Mouse (Mus musculus) limb, embryonic 14.5 days (tissue): ENCODE data around the gene Mns1. TPM values are rescaled to one million over a fixed set of nuclear protein-coding genes. Genes with fewer than 3 reads are reported as not detected.
A peak's percentile ranks its signal among the peaks of the same experiment; 100 is the strongest.

Experiments
- ATAC-seq: fragments of 200-750 bp; cut with Nextera tagmentation; 2 replicates; pipeline ENCODE4 v1.8.0; 2017; ENCODE audit warnings: low read depth, moderate number of reproducible peaks, moderate TSS enrichment; ENCODE audit not compliant: low FRiP score
- DNase-seq: peaks from one replicate; pipeline ENCODE4 v3.0.0-alpha.2; 2015; ENCODE audit warnings: low spot score
- H3K27ac ChIP-seq: fragments of 300-500 bp; sonication (generic); replicated peaks from 2 replicates; pipeline ENCODE4 v1.5.1; 2014; ENCODE audit warnings: low read depth, mild to moderate bottlenecking, low read length, moderate library complexity, mixed read lengths
- H3K27me3 ChIP-seq: fragments of 300-500 bp; sonication (generic); 2 replicates; pipeline ENCODE4 v1.6.1; 2014; ENCODE audit warnings: low read length, mixed read lengths; ENCODE audit not compliant: control insufficient read depth, insufficient read depth
- H3K36me3 ChIP-seq: fragments of 300-500 bp; sonication (generic); 2 replicates; pipeline ENCODE4 v1.6.1; 2014; ENCODE audit warnings: mild to moderate bottlenecking, low read length, moderate library complexity, mixed read lengths; ENCODE audit not compliant: control insufficient read depth, insufficient read depth
- H3K4me1 ChIP-seq: fragments of 300-500 bp; sonication (generic); 2 replicates; pipeline ENCODE4 v1.6.1; 2014; ENCODE audit warnings: antibody characterized with exemption, low read length, mixed read lengths; ENCODE audit not compliant: control insufficient read depth, insufficient read depth
- H3K4me2 ChIP-seq: fragments of 300-500 bp; sonication (generic); replicated peaks from 2 replicates; pipeline ENCODE4 v1.6.1; 2014; ENCODE audit warnings: low read depth, mild to moderate bottlenecking, low read length, moderate library complexity; ENCODE audit not compliant: severe bottlenecking
- H3K4me3 ChIP-seq: fragments of 300-500 bp; sonication (generic); replicated peaks from 2 replicates; pipeline ENCODE4 v1.5.1; 2014; ENCODE audit warnings: low read length
- H3K9ac ChIP-seq: fragments of 300-500 bp; sonication (generic); 2 replicates; pipeline ENCODE4 v1.6.1; 2014; ENCODE audit warnings: mild to moderate bottlenecking, low read depth, low read length, moderate library complexity; ENCODE audit not compliant: severe bottlenecking
- H3K9me3 ChIP-seq: fragments of 300-500 bp; sonication (generic); 2 replicates; pipeline ENCODE4 v1.6.1; 2016; ENCODE audit warnings: low read length; ENCODE audit not compliant: control insufficient read depth
- POLR2A ChIP-seq: fragments of 200-500 bp; IDR thresholded peaks from 2 replicates; pipeline ENCODE4 v1.8.0; 2012; ENCODE audit warnings: inconsistent platforms, mild to moderate bottlenecking, moderate library complexity, borderline replicate concordance; ENCODE audit not compliant: insufficient read depth, insufficient read length; ENCODE audit errors: extremely low read depth
- WGBS: fragments of 180-500 bp; shearing (Covaris S2); extraction: QIAGEN DNeasy Blood & Tissue Kit; methylation state at CpG from one replicate; pipeline ENCODE4 v1.1.7; 2014; 5-methylcytosine and 5-hydroxymethylcytosine counted together
- polyA plus RNA-seq, 2 experiments: library from polyadenylated mRNA; depleted of rRNA in 1 of 2; stranded (reverse) in 1 of 2; unstranded in 1 of 2; fragments of >200 nt; fragmentation: Nextera tagmentation in 1 of 2; extraction: Ambion mirVana in 1 of 2; gene quantifications; 2 replicates each; pipeline versions ENCODE4 v1.2.1 to v1.2.3; 2012 to 2014

Mns1 gene
- polyA plus RNA-seq (2012; rRNA removed) (6.9 and 15.4 TPM in 2 replicates), polyA plus RNA-seq (2014; fragmentation: Nextera tagmentation; extraction: Ambion mirVana) (22.5 and 23.1 TPM in 2 replicates)

GRCm38 (mm10) chr9:72437822-72438701 lies at the start of gene Mns1:
Gene Mns1, plus strand, starts transcription at chr9:72438011.
- Histone ChIP-seq H3K4me2 (peak within 1 kb of the TSS; percentile 78), H3K9ac (peak within 1 kb of the TSS; percentile 61), H3K36me3 (no peaks in the 10 kb centered on the region), H3K27me3 (no peaks in the 10 kb centered on the region), H3K4me1 (0 out of 2 replicates have a peak, but pooled peaks cover 7% of the 10 kb centered on the region), H3K4me3 (peak within 1 kb of the TSS; percentile 58), H3K9me3 (no peaks in the 10 kb centered on the region), H3K27ac (0 out of 2 replicates have a peak within 1 kb of the TSS, but pooled peaks have one; percentile 39)
- DNase-seq, result peak; percentile 95
- WGBS, result 3% methylated on average over 43 of the region's 43 CpGs
- peak; percentile 98 for ATAC-seq
- peak; percentile 62; the same call in 1 of the 2 replicates for TF ChIP-seq POLR2A

GRCm38 (mm10) chr9:72388934-72389333 lies 48.9 kb upstream of the Mns1 start:
- H3K4me1 ChIP-seq, result 0 out of 2 replicates have a peak, but pooled peaks cover 4% of the 10 kb centered on the region
- no peak overlapping the region for H3K9ac ChIP-seq
- no peak overlapping the region for H3K4me3 ChIP-seq
- no peaks in the 10 kb centered on the region for H3K27me3 ChIP-seq
- ATAC-seq (no peak), DNase-seq (no peak)
- TF ChIP-seq POLR2A, result no peak
- H3K9me3 ChIP-seq, result no peaks in the 10 kb centered on the region
- H3K27ac ChIP-seq, result no peak overlapping the region
- H3K36me3 ChIP-seq, result no peaks in the 10 kb centered on the region
- H3K4me2 ChIP-seq, result no peak overlapping the region
- 85% methylated on average over 4 of the region's 4 CpGs for WGBS

GRCm38 (mm10) chr9:72389431-72390002 lies 48.3 kb upstream of the Mns1 start:
- Histone ChIP-seq H3K4me1 (0 out of 2 replicates have a peak, but pooled peaks cover 4% of the 10 kb centered on the region), H3K4me2 (no peak overlapping the region), H3K9me3 (no peaks in the 10 kb centered on the region), H3K36me3 (no peaks in the 10 kb centered on the region), H3K9ac (no peak overlapping the region), H3K27me3 (no peaks in the 10 kb centered on the region), H3K4me3 (no peak overlapping the region), H3K27ac (no peak overlapping the region)
- no peak for TF ChIP-seq POLR2A
- WGBS, result 72% methylated on average over 14 of the region's 14 CpGs
- DNase-seq, result no peak
- no peak for ATAC-seq

GRCm38 (mm10) chr9:72390321-72391077 lies 47.3 kb upstream of the Mns1 start:
- no peak overlapping the region for H3K4me2 ChIP-seq
- H3K9me3 ChIP-seq, result no peaks in the 10 kb centered on the region
- no peaks in the 10 kb centered on the region for H3K36me3 ChIP-seq
- ATAC-seq (no peak), DNase-seq (no peak)
- H3K4me1 ChIP-seq, result 0 out of 2 replicates have a peak, but pooled peaks cover 4% of the 10 kb centered on the region
- no peak overlapping the region for H3K27ac ChIP-seq
- WGBS, result 84% methylated on average over 12 of the region's 12 CpGs
- no peak overlapping the region for H3K9ac ChIP-seq
- no peak overlapping the region for H3K4me3 ChIP-seq
- H3K27me3 ChIP-seq, result no peaks in the 10 kb centered on the region
- no peak for TF ChIP-seq POLR2A

GRCm38 (mm10) chr9:72392686-72393085 lies 45.1 kb upstream of the Mns1 start:
- 53% methylated on average over 7 of the region's 7 CpGs for WGBS
- H3K27ac ChIP-seq, result no peak overlapping the region
- no peak overlapping the region for H3K9ac ChIP-seq
- no peaks in the 10 kb centered on the region for H3K27me3 ChIP-seq
- H3K9me3 ChIP-seq, result no peaks in the 10 kb centered on the region
- no peak overlapping the region for H3K4me3 ChIP-seq
- ATAC-seq, result no peak
- TF ChIP-seq POLR2A, result no peak
- no peak for DNase-seq
- no peaks in the 10 kb centered on the region for H3K36me3 ChIP-seq
- H3K4me2 ChIP-seq, result no peak overlapping the region
- H3K4me1 ChIP-seq, result 0 out of 2 replicates have a peak, but pooled peaks cover 4% of the 10 kb centered on the region
